Mouse (Mus musculus): Measurements from ENCODE around the gene Agps. TPM values are rescaled to one million over a fixed set of nuclear protein-coding genes. Genes with fewer than 3 reads are reported as not detected.

Agps gene
- polyA plus RNA-seq, 1 experiment from 2014 or later: 39.1 TPM

DNA sequence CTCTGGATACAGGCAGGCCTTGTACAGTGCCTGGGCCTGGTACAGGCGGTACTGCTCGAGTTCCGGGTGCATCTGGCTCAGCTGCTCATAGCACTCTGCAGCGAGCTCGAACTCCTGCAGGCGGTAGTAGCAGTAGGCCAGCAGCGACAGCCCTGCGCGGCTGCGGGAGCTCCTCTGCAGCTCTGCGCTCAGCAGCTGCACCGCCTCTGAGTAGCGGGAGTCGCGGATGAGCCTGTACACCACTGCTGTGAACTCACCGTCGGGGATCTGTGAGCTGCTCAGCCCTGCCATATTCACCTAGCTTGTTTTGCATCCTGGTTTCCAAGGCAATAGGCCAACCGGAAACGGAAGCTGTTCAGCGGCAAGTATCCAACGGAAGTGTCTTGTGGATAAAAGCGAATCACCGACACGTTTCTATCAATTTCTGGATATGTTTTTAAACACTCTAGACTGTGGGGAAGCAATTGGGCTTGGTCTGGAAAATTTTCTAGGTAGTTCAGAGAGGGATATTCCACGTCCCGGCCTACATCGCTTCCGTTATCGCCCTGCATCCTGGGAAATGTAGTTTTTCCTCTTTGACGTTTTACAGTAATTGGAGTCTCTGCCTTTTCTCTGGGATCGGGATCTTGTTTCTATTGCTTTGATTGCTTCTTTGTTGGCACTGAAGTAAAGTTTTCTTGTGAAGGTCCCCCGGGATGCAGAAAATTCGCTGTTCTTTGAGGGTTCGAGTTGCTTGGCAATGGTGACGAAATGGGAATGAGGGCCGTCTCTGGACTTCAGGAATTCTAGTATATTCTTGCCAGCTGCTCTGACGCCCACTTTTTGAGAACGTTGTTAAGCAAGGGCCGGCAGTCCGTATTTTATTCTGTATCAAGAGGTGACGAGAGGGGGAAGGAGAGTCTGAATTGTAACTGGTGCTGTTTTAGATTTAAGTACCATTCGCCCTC, 106.4 kb downstream of the Agps start, which contains the start of gene Ttc30b:
TSS of gene Ttc30b (minus strand) at position 469 of the 947 bp plus-strand sequence.
- no peaks in the 10 kb centered on the region for H3K27me3 ChIP-seq (ENCODE audit: control insufficient read depth, insufficient read depth, low read length)
- no peaks in the 10 kb centered on the region for H3K4me1 ChIP-seq (ENCODE audit: control insufficient read depth, insufficient read depth, low read length)
- H3K9me3 ChIP-seq (ENCODE audit: control insufficient read depth, low read length): no peaks in the 10 kb centered on the region
- ATAC-seq (ENCODE audit: insufficient number of reproducible peaks, low FRiP score, low TSS enrichment, low read depth): peak; percentile 77
- H3K27ac ChIP-seq (replicated peaks; ENCODE audit: low read depth, low read length): peak within 1 kb of the TSS; percentile 32
- peak within 1 kb of the TSS; percentile 58 for H3K4me2 ChIP-seq (ENCODE audit: low read depth, severe bottlenecking)
- H3K36me3 ChIP-seq (ENCODE audit: control insufficient read depth, insufficient read depth, low read length): no peaks in the 10 kb centered on the region
- peak within 1 kb of the TSS; percentile 60 for H3K9ac ChIP-seq (ENCODE audit: low read length)
- DNase-seq (ENCODE audit: low spot score): peak; percentile 85
- H3K4me3 ChIP-seq (ENCODE audit: low read depth, low read length): peak within 1 kb of the TSS; percentile 49
- 5% methylated on average over 35 of the region's 42 CpGs for WGBS

DNA sequence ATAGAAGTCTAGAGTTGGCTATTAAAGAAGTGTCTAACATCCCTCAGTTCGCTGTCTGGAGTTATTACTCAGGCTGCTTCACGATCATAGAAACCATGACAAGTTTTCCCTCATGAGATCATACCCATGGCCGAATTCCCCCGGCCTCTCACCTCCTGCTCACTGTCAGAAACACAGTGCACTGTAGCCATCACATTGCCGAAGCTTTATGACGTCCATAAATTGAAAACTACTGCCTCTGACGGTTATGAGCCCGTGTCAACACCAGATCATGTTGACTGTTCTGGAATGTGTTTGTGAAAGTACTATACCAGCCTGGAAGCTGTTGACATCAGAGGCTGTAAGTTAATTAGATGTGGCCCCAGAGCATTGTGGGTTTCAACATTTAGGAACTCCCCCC, 118.7 kb downstream of the Agps start:
- Histone ChIP-seq H3K4me3 (ENCODE audit: low read depth, low read length) (no peak overlapping the region), H3K9me3 (ENCODE audit: control insufficient read depth, low read length) (no peaks in the 10 kb centered on the region), H3K36me3 (ENCODE audit: control insufficient read depth, insufficient read depth, low read length) (no peaks in the 10 kb centered on the region), H3K27ac (replicated peaks; ENCODE audit: low read depth, low read length) (0 out of 2 replicates have a peak overlapping the region, but pooled peaks have one; percentile 10), H3K4me1 (ENCODE audit: control insufficient read depth, insufficient read depth, low read length) (peaks cover 2% of the 10 kb centered on the region), H3K4me2 (ENCODE audit: low read depth, severe bottlenecking) (no peak overlapping the region), H3K9ac (ENCODE audit: low read length) (no peak overlapping the region), H3K27me3 (ENCODE audit: control insufficient read depth, insufficient read depth, low read length) (no peaks in the 10 kb centered on the region)
- DNase-seq (ENCODE audit: low spot score) (peak; percentile 52), ATAC-seq (ENCODE audit: insufficient number of reproducible peaks, low FRiP score, low TSS enrichment, low read depth) (no peak; the same call in 1 of the 2 replicates)
- 59% methylated on average over 8 of the region's 8 CpGs for WGBS

DNA sequence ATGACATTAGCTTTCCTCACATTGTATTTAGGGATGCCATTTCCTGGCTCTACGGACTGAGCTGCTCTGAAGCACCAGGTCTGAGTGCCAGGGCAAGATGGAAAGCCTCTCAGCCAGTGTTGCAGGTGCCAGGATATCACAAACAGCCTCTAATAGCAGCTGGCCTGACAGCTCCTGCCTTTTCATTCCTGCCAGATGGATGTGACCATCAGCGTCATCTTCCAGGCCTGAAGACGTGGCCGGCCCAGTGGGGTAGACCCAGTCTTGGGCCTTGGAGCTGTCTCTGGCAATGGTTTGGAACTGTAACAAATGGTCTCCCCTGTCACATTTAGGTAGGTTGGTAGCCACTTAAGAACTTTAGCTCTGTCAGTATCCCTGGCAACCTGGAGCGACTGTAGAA, 121.3 kb downstream of the Agps start:
- Histone ChIP-seq H3K27me3 (ENCODE audit: control insufficient read depth, insufficient read depth, low read length) (no peaks in the 10 kb centered on the region), H3K4me3 (ENCODE audit: low read depth, low read length) (no peak overlapping the region), H3K27ac (replicated peaks; ENCODE audit: low read depth, low read length) (no peak overlapping the region), H3K9me3 (ENCODE audit: control insufficient read depth, low read length) (no peaks in the 10 kb centered on the region), H3K4me2 (ENCODE audit: low read depth, severe bottlenecking) (no peak overlapping the region), H3K36me3 (ENCODE audit: control insufficient read depth, insufficient read depth, low read length) (no peaks in the 10 kb centered on the region), H3K4me1 (ENCODE audit: control insufficient read depth, insufficient read depth, low read length) (peaks cover 9% of the 10 kb centered on the region), H3K9ac (ENCODE audit: low read length) (no peak overlapping the region)
- WGBS: 92% methylated on average over 5 of the region's 5 CpGs
- ATAC-seq (ENCODE audit: insufficient number of reproducible peaks, low FRiP score, low TSS enrichment, low read depth) (no peak), DNase-seq (ENCODE audit: low spot score) (no peak)

DNA sequence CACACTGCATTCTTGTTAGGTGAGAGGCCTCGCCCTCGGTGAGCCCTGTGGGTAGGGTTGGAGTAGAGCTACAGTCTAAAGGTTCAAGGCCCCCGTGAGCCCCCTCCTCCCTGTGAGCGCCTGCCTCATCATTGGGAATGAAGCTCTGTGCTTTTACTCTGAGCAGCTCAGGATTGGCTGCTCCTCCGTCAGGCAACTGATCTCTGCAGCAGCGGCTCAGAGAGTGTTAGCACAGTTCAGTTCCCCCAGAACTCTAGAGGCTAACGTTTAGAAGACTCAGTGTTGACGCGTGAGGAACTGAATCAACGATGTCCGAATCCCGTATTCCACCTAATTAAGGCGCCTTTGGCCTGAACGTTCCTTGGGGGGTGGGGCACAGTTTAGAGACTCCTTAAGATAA, 123.7 kb downstream of the Agps start:
- ATAC-seq (ENCODE audit: insufficient number of reproducible peaks, low FRiP score, low TSS enrichment, low read depth): no peak
- H3K27ac ChIP-seq (replicated peaks; ENCODE audit: low read depth, low read length): no peak overlapping the region

DNA sequence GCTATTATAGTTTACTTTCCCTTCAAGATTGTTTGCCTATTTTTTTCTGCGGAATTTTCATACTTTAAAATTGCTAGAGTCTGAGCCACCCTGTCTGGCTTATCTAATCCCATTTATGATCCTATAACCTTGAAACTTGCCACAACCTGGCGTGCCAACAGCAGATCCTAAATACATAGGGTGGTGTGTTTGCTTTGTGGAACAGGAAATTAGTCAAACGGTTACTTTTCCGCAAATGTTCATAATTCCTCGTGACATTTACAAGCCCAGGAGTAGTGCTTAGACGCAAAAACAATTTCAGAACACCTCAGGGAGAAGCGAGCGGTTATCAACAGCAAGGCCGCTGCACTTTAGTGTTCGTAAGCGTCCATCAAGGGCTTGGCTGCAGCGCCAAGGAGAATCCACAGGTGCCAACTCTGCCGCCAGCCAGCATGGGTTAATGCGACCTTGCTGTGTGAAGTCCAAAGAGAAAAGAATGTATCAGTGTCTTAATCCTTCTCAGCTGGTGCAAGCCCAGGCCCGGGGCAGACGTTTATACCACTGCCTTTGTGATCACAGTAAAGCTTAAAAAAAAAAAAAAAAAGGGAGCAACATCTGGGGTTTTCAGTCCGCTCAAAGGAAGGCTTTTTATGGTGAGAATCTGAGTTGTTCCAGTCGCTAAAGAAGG, 127.3 kb downstream of the Agps start:
- Histone ChIP-seq H3K27ac (replicated peaks; ENCODE audit: low read depth, low read length) (peak overlapping the region; percentile 94), H3K4me3 (ENCODE audit: low read depth, low read length) (no peak overlapping the region), H3K27me3 (ENCODE audit: control insufficient read depth, insufficient read depth, low read length) (no peaks in the 10 kb centered on the region), H3K36me3 (ENCODE audit: control insufficient read depth, insufficient read depth, low read length) (no peaks in the 10 kb centered on the region), H3K4me1 (ENCODE audit: control insufficient read depth, insufficient read depth, low read length) (peaks cover 32% of the 10 kb centered on the region), H3K4me2 (ENCODE audit: low read depth, severe bottlenecking) (peak overlapping the region; percentile 39; the same call in 1 of the 2 replicates), H3K9me3 (ENCODE audit: control insufficient read depth, low read length) (no peaks in the 10 kb centered on the region), H3K9ac (ENCODE audit: low read length) (peak overlapping the region; percentile 28; the same call in 1 of the 2 replicates)
- ATAC-seq (ENCODE audit: insufficient number of reproducible peaks, low FRiP score, low TSS enrichment, low read depth) (peak; percentile 72), DNase-seq (ENCODE audit: low spot score) (peak; percentile 77)
- 9% methylated on average over 18 of the region's 18 CpGs for WGBS

More for the DNA sequence above, 123.7 kb downstream of the Agps start:
- no peaks in the 10 kb centered on the region for H3K36me3 ChIP-seq (ENCODE audit: control insufficient read depth, insufficient read depth, low read length)
- 52% methylated on average over 14 of the region's 14 CpGs for WGBS
- H3K9ac ChIP-seq (ENCODE audit: low read length): no peak overlapping the region
- no peaks in the 10 kb centered on the region for H3K27me3 ChIP-seq (ENCODE audit: control insufficient read depth, insufficient read depth, low read length)
- H3K9me3 ChIP-seq (ENCODE audit: control insufficient read depth, low read length): no peaks in the 10 kb centered on the region
- H3K4me1 ChIP-seq (ENCODE audit: control insufficient read depth, insufficient read depth, low read length): peaks cover 27% of the 10 kb centered on the region
- DNase-seq (ENCODE audit: low spot score): no peak
- H3K4me2 ChIP-seq (ENCODE audit: low read depth, severe bottlenecking): no peak overlapping the region
- H3K4me3 ChIP-seq (ENCODE audit: low read depth, low read length): no peak overlapping the region

DNA sequence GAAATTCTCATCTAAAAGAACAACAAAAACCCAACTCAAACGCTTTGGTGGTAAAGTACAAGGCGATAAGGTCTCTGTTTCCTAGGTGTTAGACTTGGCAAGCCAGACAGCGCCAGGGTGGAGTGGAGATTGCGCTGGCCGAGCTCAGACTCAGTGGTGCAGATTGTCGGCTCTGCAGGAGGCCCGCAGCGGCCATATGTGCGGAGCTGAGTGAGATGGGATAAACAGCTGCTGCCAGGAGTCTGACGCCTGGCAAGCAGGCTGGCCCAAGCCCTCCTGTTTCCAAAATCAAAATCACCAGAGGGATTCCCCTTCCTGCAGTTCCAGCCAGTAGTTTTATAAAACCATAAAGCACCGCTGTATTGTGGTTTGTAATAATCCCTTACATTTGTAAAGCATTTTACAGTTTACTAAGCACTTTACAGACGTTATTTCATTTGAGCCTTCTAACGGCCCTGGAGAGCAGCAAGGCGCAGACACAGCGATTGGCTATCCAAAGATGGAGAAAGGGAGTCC, 127.9 kb downstream of the Agps start:
- H3K4me3 ChIP-seq (ENCODE audit: low read depth, low read length): no peak overlapping the region
- no peaks in the 10 kb centered on the region for H3K36me3 ChIP-seq (ENCODE audit: control insufficient read depth, insufficient read depth, low read length)
- WGBS: 6% methylated on average over 15 of the region's 15 CpGs
- peak overlapping the region; percentile 94 for H3K27ac ChIP-seq (replicated peaks; ENCODE audit: low read depth, low read length)
- H3K4me1 ChIP-seq (ENCODE audit: control insufficient read depth, insufficient read depth, low read length): peaks cover 33% of the 10 kb centered on the region
- H3K27me3 ChIP-seq (ENCODE audit: control insufficient read depth, insufficient read depth, low read length): no peaks in the 10 kb centered on the region
- H3K9me3 ChIP-seq (ENCODE audit: control insufficient read depth, low read length): no peaks in the 10 kb centered on the region
- peak overlapping the region; percentile 32; the same call in 1 of the 2 replicates for H3K9ac ChIP-seq (ENCODE audit: low read length)
- DNase-seq (ENCODE audit: low spot score) (peak; percentile 81), ATAC-seq (ENCODE audit: insufficient number of reproducible peaks, low FRiP score, low TSS enrichment, low read depth) (peak; percentile 80)
- peak overlapping the region; percentile 39; the same call in 1 of the 2 replicates for H3K4me2 ChIP-seq (ENCODE audit: low read depth, severe bottlenecking)

DNA sequence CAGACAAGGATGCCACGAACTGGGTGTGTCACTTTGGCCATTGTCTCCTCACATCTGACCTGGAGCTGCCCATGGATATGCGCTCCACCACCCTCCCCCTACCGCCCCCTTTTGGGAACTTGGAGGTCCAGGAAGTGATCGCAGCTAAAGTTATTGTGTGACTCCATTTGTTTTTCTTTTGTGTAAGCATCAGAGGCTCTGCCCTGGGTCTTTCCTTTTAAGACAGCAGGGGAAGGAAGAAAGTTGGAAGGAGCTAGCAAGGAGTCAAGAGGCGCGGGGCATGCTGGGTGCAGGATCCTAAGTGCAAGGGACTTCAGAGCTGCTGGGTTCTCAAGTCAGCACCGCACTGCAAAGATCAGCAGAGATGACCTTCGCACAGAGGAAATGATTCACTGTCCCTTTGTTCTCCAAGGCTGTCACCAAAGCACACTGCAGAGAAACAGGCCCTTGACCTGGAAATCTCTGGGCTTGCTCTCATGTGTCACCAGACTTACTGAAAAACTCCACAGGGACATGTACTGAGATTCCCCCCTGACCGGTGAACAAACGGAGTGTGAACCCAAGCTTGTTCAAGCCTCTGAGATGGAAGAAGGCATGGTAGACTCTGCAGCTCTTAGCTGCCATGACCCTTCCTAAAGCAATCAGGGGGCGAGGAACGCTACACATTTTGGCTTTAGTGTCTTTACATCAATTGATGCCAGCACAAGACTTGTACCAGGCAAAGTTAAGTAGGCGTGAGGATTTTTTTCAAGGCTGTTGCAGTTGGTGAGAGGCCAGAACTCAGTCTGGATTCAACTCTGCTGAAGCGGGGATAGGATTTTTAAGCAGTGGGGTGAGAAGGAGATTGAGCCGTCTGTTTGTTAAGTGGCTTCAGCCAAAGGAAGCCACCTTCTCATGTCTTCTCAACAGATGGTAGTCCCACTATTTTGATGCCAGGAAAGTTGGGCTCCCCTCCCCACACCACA, 128.7 kb downstream of the Agps start:
- ATAC-seq (ENCODE audit: insufficient number of reproducible peaks, low FRiP score, low TSS enrichment, low read depth): 0 out of 2 replicates have a peak, but pooled peaks have one; percentile 8

More for the DNA sequence above, 128.7 kb downstream of the Agps start:
- no peak overlapping the region for H3K4me3 ChIP-seq (ENCODE audit: low read depth, low read length)
- H3K9ac ChIP-seq (ENCODE audit: low read length): peak overlapping the region; percentile 32; the same call in 1 of the 2 replicates
- H3K4me1 ChIP-seq (ENCODE audit: control insufficient read depth, insufficient read depth, low read length): peaks cover 35% of the 10 kb centered on the region
- H3K27ac ChIP-seq (replicated peaks; ENCODE audit: low read depth, low read length): peak overlapping the region; percentile 94
- WGBS: 51% methylated on average over 15 of the region's 15 CpGs
- H3K4me2 ChIP-seq (ENCODE audit: low read depth, severe bottlenecking): peak overlapping the region; percentile 39; the same call in 1 of the 2 replicates
- H3K9me3 ChIP-seq (ENCODE audit: control insufficient read depth, low read length): no peaks in the 10 kb centered on the region
- no peaks in the 10 kb centered on the region for H3K27me3 ChIP-seq (ENCODE audit: control insufficient read depth, insufficient read depth, low read length)
- peak; percentile 49 for DNase-seq (ENCODE audit: low spot score)
- H3K36me3 ChIP-seq (ENCODE audit: control insufficient read depth, insufficient read depth, low read length): no peaks in the 10 kb centered on the region
